Mouse (Mus musculus) neural tube, embryonic 13.5 days (tissue): ENCODE measurements around the gene Polr2b. TPM values are rescaled to one million over a fixed set of nuclear protein-coding genes. Genes with fewer than 3 reads are reported as not detected.

Experiments
- ATAC-seq: fragments of 200-750 bp; cut with Nextera tagmentation; 2 replicates; pipeline ENCODE4 v1.8.0; 2017; ENCODE audit warnings: low read depth, mild to moderate bottlenecking, moderate TSS enrichment, moderate library complexity
- H3K27ac ChIP-seq: fragments of 300-500 bp; sonication (generic); replicated peaks from 2 replicates; pipeline ENCODE4 v1.5.1; 2015; ENCODE audit warnings: moderate library complexity, mild to moderate bottlenecking, inconsistent platforms
- H3K27me3 ChIP-seq: fragments of 300-500 bp; sonication (generic); 2 replicates; pipeline ENCODE4 v1.6.1; 2015; ENCODE audit warnings: mild to moderate bottlenecking, inconsistent platforms
- H3K36me3 ChIP-seq: fragments of 300-500 bp; sonication (generic); 2 replicates; pipeline ENCODE4 v1.6.1; 2015; ENCODE audit warnings: mild to moderate bottlenecking, inconsistent platforms
- H3K4me1 ChIP-seq: fragments of 300-500 bp; sonication (generic); replicated peaks from 2 replicates; pipeline ENCODE4 v1.6.1; 2015; ENCODE audit warnings: inconsistent platforms
- H3K4me2 ChIP-seq: fragments of 300-500 bp; sonication (generic); 2 replicates; pipeline ENCODE4 v1.6.1; 2015; ENCODE audit warnings: inconsistent platforms, mild to moderate bottlenecking, moderate library complexity
- H3K4me3 ChIP-seq: fragments of 300-500 bp; sonication (generic); 2 replicates; pipeline ENCODE4 v1.5.1; 2015; ENCODE audit warnings: mild to moderate bottlenecking, inconsistent platforms
- H3K9ac ChIP-seq: fragments of 300-500 bp; sonication (generic); 2 replicates; pipeline ENCODE4 v1.6.1; 2015; ENCODE audit warnings: moderate library complexity, mild to moderate bottlenecking, inconsistent platforms
- H3K9me3 ChIP-seq: fragments of 300-500 bp; sonication (generic); 2 replicates; pipeline ENCODE4 v1.6.1; 2016; ENCODE audit warnings: inconsistent platforms
- WGBS: fragments of 180-500 bp; shearing (Covaris S2); methylation state at CpG from one replicate; pipeline ENCODE4 v1.1.7; 2015; 5-methylcytosine and 5-hydroxymethylcytosine counted together
- polyA plus RNA-seq: library from polyadenylated mRNA; unstranded; fragments of >200 nt; fragmentation: Nextera tagmentation; extraction: Ambion mirVana; gene quantifications from 2 replicates; pipeline ENCODE4 v1.2.1, GENCODE M21; 2015

The Polr2b gene
- polyA plus RNA-seq, 1 experiment from 2014 or later: 62.3 TPM

DNA sequence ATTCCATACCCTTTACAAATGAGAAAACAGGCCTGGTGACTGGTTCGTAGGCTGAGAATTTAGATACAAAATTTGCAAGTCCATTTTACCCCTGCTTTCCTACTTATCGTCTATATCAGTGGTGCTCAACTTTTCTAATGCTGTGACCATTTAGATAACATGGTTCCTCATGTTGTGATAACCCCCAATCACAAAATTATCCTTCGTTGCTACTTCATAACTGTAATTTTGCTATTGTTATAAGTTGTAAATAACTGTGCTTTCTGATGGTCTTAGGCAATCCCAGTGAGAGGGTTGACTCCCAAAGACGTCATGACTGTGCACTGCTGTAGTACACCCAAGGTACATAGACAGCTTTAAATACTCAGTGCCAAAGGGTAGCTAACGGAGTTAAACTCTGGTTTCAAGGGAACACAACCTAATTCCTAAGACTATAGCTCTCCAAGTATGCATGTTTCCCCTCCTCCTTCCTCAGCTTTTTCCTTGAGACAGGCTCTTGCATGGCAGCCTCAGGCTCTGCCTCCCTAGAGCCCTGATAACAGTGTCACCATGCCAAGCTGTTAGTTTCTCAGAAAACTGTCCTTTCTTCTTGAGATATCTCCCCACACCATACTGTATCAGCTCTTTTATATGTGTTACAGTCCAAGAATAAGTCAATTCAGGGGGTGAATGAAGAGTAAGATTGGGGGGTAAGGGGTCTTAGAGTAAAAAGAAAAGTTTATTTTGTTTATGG, 2.0 kb upstream of the Polr2b start:
- Histone ChIP-seq H3K27me3 (no peaks in the 10 kb centered on the region), H3K9ac (peak overlapping the region; percentile 92), H3K4me1 (peaks cover 32% of the 10 kb centered on the region), H3K4me3 (peak overlapping the region; percentile 99), H3K4me2 (peak overlapping the region; percentile 100), H3K27ac (no peak overlapping the region), H3K9me3 (no peaks in the 10 kb centered on the region), H3K36me3 (peaks cover 39% of the 10 kb centered on the region)
- ATAC-seq: no peak
- 86% methylated on average over 5 of the region's 5 CpGs for WGBS

DNA sequence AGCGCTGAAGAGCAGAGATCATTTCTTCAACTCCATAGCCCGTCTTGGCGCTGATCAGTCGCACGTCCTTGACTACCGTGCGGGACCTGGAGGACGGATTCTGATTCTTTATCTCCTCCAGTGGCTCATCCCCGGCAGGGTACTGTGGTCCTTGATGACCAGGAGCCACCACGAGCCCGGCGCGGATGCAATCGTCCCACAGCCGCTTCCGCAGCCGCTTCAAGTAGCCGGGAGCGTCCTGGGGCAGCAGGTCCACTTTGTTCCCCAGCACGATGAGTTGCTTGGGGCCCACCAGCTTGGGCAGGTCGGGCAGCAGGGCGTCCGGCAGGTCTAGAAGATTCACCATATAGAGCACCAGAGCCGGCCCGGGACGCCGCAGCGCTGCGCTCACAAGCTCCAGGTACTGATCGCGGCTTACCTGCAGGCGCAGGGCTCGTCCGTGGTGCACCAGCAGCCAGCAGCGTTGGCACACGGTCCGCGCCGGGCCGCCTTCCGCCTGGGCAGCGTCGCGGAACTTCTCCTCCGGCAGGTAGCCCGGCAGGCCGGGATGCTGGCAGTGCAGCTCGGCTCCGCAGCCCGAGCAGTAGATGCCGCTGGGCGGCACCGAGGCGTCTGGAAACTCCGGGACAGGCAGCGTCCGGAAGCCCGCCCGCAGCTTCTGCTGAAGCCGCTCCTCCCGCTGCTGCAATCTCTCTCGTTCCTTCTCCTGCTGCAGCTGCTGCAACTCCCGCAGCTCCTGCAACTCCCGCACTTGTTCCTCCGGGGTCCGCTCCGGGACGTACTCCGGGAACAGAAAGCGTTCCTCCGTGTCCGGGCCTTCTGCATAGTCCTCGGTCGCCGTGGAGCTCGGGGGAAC, 668 bp upstream of the Polr2b start:
- no peaks in the 10 kb centered on the region for H3K9me3 ChIP-seq
- peaks cover 32% of the 10 kb centered on the region for H3K4me1 ChIP-seq
- H3K4me2 ChIP-seq: peak overlapping the region; percentile 100
- WGBS: under 1% methylated on average over 76 of the region's 76 CpGs
- peak overlapping the region; percentile 92 for H3K9ac ChIP-seq
- peak; percentile 46 for ATAC-seq
- no peaks in the 10 kb centered on the region for H3K27me3 ChIP-seq
- peak overlapping the region; percentile 90 for H3K27ac ChIP-seq
- peak overlapping the region; percentile 99 for H3K4me3 ChIP-seq
- H3K36me3 ChIP-seq: peaks cover 44% of the 10 kb centered on the region

DNA sequence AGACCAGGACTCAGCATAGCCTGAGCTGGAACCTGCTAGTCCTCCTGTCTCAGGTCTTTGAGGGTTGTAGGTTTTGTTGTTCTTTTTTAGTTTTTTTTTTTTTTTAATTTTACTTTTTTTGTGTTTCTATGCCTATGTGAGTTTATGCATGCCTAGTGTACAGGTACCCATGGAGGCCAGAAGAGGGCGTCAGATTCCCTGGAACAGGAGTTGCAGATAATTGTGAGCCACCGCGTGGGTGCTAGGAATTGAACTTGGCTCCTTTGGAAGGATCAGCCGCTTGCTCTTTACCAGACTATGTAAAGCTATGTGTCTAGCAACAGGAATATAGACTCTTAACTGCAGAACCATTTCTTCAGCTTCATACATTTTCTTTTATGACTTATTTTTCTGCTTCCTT, 4.3 kb downstream of the Polr2b start:
- peaks cover 57% of the 10 kb centered on the region for H3K36me3 ChIP-seq
- H3K27me3 ChIP-seq: no peaks in the 10 kb centered on the region
- ATAC-seq: no peak
- 93% methylated on average over 4 of the region's 4 CpGs for WGBS
- H3K4me3 ChIP-seq: no peak overlapping the region
- peaks cover 13% of the 10 kb centered on the region for H3K4me1 ChIP-seq
- H3K9me3 ChIP-seq: no peaks in the 10 kb centered on the region
- no peak overlapping the region for H3K27ac ChIP-seq
- H3K4me2 ChIP-seq: no peak overlapping the region
- no peak overlapping the region for H3K9ac ChIP-seq

DNA sequence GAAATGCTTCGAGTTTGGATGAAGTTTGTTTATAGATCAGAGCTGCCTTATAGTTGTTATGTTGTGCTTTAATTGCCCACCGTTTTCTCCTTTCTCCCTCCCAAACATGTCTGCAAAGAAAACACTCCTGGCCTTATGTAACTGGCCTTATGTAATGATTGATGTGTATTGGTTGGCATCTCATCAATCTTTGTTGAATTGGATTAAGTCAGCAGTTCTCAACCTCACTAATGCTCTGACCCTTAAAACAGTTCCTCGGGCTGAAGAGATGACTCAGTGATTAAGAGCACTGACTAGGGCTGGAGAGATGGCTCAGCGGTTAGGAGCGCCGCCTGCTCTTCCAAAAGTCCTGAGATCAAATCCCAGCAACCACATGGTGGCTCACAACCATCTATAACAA, 5.0 kb downstream of the Polr2b start:
- Histone ChIP-seq H3K4me1 (peaks cover 13% of the 10 kb centered on the region), H3K27ac (no peak overlapping the region), H3K27me3 (no peaks in the 10 kb centered on the region), H3K9me3 (no peaks in the 10 kb centered on the region), H3K4me3 (no peak overlapping the region), H3K4me2 (no peak overlapping the region), H3K36me3 (peaks cover 62% of the 10 kb centered on the region), H3K9ac (no peak overlapping the region)
- ATAC-seq: no peak
- WGBS: 92% methylated on average over 6 of the region's 6 CpGs

DNA sequence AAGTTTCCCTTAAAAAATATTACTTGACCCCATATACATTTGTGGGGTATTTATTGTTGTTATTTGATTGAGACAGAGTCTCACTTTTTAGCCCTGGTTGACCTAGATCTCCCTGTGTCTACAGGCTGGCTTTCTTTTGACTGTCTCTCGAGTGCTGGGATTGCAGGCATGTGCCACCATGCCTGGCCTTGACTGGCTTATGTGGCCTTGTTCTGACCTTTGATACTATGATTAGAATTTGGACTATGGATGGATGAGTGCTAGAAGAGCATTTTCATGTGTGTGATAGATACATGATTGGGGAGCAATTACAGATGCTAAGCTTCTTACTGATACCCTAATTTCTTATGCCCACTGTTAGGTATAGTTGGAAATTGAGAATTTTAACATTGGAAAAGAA, 15.0 kb downstream of the Polr2b start:
- H3K9ac ChIP-seq: no peak overlapping the region
- ATAC-seq: no peak
- H3K27me3 ChIP-seq: no peaks in the 10 kb centered on the region
- H3K4me3 ChIP-seq: no peak overlapping the region
- no peaks in the 10 kb centered on the region for H3K9me3 ChIP-seq
- no peak overlapping the region for H3K27ac ChIP-seq
- H3K4me2 ChIP-seq: no peak overlapping the region
- 85% methylated on average over 1 of the region's 1 CpGs for WGBS
- peaks cover 93% of the 10 kb centered on the region for H3K36me3 ChIP-seq
- H3K4me1 ChIP-seq: no peaks in the 10 kb centered on the region

DNA sequence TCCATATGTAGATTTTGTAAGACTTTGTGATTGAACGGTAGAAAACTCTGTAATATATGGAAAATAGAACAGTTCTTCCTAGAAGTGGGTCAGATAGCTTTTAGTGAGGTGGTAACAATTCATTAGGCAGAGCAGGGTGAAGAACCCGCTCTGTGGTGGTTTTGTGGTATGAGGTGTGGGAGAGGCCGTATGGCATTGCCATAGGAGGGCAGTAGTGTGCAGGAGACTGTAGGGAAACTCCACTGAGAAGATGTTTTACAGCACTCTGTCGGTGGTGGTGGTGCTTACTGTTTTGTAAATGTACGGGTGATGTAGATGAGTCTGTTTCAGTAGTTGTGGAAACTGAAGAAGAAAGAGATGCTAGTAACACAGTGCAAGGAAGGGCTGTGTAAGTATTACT, 20.2 kb downstream of the Polr2b start:
- no peak overlapping the region for H3K4me3 ChIP-seq
- no peak overlapping the region for H3K9ac ChIP-seq
- H3K27me3 ChIP-seq: no peaks in the 10 kb centered on the region
- 80% methylated on average over 5 of the region's 5 CpGs for WGBS
- no peak overlapping the region for H3K4me2 ChIP-seq
- no peak for ATAC-seq
- H3K9me3 ChIP-seq: no peaks in the 10 kb centered on the region
- H3K36me3 ChIP-seq: peaks cover 91% of the 10 kb centered on the region
- H3K4me1 ChIP-seq: no peaks in the 10 kb centered on the region
- no peak overlapping the region for H3K27ac ChIP-seq

DNA sequence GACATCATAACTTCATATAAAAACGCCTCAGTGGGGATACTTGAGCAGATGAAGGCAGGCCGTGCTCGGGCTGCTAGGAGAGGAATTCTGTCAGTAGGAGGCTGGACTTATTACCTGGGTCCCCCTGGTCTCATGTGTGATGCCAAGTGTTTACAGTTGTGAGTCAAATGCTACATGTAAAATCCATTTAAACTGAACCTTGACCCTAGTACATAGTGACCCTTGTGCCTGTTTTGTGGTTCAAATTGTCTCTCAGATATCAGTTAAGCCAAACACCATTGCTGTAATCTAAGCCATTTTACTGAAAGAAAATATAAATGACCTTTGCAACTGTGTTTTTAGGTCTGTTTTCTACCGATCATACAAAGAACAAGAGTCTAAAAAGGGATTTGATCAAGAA, 30.1 kb downstream of the Polr2b start:
- H3K4me1 ChIP-seq: no peaks in the 10 kb centered on the region
- H3K27ac ChIP-seq: no peak overlapping the region
- ATAC-seq: no peak
- 91% methylated on average over 4 of the region's 4 CpGs for WGBS
- peaks cover 97% of the 10 kb centered on the region for H3K36me3 ChIP-seq
- no peak overlapping the region for H3K4me3 ChIP-seq
- no peaks in the 10 kb centered on the region for H3K9me3 ChIP-seq
- H3K27me3 ChIP-seq: no peaks in the 10 kb centered on the region
- no peak overlapping the region for H3K4me2 ChIP-seq
- H3K9ac ChIP-seq: no peak overlapping the region

DNA sequence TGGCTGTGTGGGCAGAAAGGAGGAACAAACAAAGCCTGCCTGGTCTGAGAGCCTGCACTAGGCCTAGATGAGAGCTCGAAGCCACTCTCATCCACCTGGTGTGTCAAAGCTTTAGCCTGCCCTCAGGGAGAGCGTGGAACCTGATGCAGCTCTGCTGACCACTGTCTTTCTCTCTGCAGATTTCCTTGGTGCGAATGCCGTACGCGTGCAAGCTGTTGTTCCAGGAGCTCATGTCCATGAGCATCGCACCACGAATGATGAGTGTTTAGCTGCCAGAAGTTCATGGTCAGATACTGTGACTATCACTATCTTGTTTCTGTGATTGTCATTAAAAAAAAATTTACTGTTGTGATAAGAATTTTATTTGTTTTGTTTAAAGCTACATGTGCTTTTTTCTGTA, 39.0 kb downstream of the Polr2b start:
- 97% methylated on average over 8 of the region's 8 CpGs for WGBS
- Histone ChIP-seq H3K4me2 (no peak overlapping the region), H3K27me3 (peaks cover 5% of the 10 kb centered on the region; the same call in 1 of the 2 replicates), H3K4me3 (no peak overlapping the region), H3K27ac (no peak overlapping the region), H3K9ac (no peak overlapping the region), H3K9me3 (no peaks in the 10 kb centered on the region), H3K4me1 (peaks cover under 1% of the 10 kb centered on the region), H3K36me3 (peaks cover 68% of the 10 kb centered on the region)
- no peak for ATAC-seq

DNA sequence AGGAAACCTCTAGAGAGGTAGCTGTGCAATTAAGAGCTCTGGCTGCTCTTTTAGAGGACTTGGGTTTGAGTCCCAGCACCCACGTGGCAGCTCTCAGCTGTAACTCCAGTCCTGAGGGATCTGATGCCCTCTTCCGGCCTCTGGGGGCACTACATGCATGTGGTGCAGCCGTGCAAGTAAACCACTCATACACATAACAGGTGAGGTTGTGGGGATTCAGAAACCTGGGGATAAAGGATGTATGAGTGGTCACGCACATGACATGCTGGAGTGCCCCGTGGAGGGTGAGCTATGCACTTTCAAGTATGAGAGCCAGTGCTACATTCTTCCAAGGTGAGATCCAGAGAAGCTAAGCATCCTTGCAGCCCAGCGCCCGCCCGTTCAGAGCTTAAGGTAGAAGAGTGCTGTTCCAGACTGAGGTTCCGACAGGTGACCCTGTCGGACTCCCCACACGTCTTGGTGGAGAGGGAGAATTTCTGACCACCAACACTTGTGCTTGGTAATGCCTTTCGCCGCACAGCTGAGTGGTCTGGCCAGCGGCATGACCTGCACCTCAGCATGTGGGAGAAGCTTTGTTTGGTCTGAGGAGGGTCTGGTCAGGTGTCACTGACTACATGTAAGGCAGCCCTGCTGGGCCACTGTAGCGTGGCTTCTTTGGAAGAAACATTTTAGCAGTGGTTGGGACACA, 40.2 kb downstream of the Polr2b start:
- Histone ChIP-seq H3K4me2 (no peak overlapping the region), H3K27me3 (peaks cover 6% of the 10 kb centered on the region), H3K9me3 (no peaks in the 10 kb centered on the region), H3K4me1 (peaks cover 12% of the 10 kb centered on the region), H3K4me3 (no peak overlapping the region), H3K36me3 (peaks cover 57% of the 10 kb centered on the region), H3K27ac (no peak overlapping the region), H3K9ac (no peak overlapping the region)
- no peak for ATAC-seq
- 91% methylated on average over 15 of the region's 15 CpGs for WGBS

DNA sequence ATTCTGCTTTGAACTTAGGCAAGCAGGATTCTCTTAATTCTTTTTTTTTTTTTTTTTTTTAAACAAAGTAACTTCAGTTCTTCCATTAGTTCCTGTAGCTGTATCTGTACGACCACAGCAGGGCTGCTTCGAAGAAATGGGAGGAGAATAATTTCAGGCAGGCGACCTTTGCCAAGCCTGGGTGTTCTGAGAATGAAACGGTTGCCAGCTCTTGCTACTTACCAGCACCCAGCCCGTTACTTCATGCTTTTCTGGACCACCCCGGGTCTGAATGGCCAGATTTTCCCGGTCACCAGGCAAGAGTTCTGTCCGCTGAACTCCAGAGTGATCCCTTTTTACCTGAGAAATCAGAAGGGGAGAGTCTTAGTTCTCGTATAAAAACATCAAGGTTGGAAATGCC, 41.7 kb downstream of the Polr2b start:
- Histone ChIP-seq H3K27me3 (peaks cover 6% of the 10 kb centered on the region), H3K36me3 (peaks cover 43% of the 10 kb centered on the region), H3K4me3 (no peak overlapping the region), H3K27ac (no peak overlapping the region), H3K4me1 (peaks cover 12% of the 10 kb centered on the region), H3K9me3 (no peaks in the 10 kb centered on the region), H3K9ac (no peak overlapping the region), H3K4me2 (no peak overlapping the region)
- 75% methylated on average over 9 of the region's 9 CpGs for WGBS
- no peak for ATAC-seq

DNA sequence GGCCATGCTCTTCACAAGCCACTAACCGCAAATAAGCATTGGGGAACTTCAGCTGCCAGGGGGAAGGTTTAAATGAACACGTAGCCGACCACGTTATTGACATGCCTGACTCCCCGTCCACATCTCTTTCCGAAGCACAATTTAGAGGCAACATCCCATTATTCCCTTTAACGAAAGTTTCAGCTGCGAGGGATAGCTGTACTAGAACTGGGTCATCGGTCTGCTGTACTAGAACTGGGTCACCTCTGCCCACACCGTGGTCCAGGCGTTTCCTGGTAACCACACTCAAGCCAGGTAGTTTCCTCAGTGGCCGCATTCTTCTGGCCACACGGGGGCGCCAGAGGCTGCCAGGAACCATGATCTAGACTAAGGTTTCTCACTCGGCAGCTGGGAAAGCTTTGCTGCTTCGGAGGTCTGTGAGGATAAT, 44.4 kb downstream of the Polr2b start:
- Histone ChIP-seq H3K36me3 (peaks cover 17% of the 10 kb centered on the region), H3K9ac (peak overlapping the region; percentile 57), H3K9me3 (no peaks in the 10 kb centered on the region), H3K27me3 (peaks cover 10% of the 10 kb centered on the region), H3K4me2 (peak overlapping the region; percentile 56), H3K4me1 (peaks cover 27% of the 10 kb centered on the region), H3K4me3 (peak overlapping the region; percentile 22), H3K27ac (no peak overlapping the region)
- peak; percentile 36 for ATAC-seq
- 7% methylated on average over 16 of the region's 16 CpGs for WGBS
